ENCODE assay signal across 8 mouse cellular contexts in genomic region chr13:49188219-49188965, GRCm38 (mm10). TPM values are rescaled to one million over a fixed set of nuclear protein-coding genes. Genes with fewer than 3 reads are reported as not detected.
DNase-seq lines count a peak whose midpoint lies in the region; ATAC-seq and TF ChIP-seq lines count a peak whose summit lies in the region.

No protein-coding gene starts in this region.

- no peaks in the 10 kb centered on the region for H3K36me3 ChIP-seq in kidney, embryonic 15.5 days
- no peaks in the 10 kb centered on the region for H3K36me3 ChIP-seq in hindbrain, embryonic 11.5 days (ENCODE audit: control insufficient read depth, insufficient read depth, low read length)
- peaks cover 2% of the 10 kb centered on the region; the same call in 1 of the 2 replicates for H3K36me3 ChIP-seq in macrophage (ENCODE audit: inconsistent target)

- no peak for TF ChIP-seq CTCF in bone marrow, adult 2 months (IDR thresholded peaks at IDR 0.05; ENCODE audit: control insufficient read depth, insufficient read depth, low read length)

- H3K4me3 ChIP-seq in kidney, embryonic 15.5 days (replicated peaks) = peak overlapping the region; percentile 84
- peak overlapping the region; percentile 82 for H3K4me3 ChIP-seq in bone marrow, adult 2 months (replicated peaks; ENCODE audit: control insufficient read depth, low read depth, low read length)
- H3K4me3 ChIP-seq in hindbrain, embryonic 11.5 days (ENCODE audit: low read depth, low read length) = peak overlapping the region; percentile 73
- peak overlapping the region; percentile 68 for H3K4me3 ChIP-seq in macrophage (ENCODE audit: inconsistent target)

- peak overlapping the region; percentile 83 for H3K9ac ChIP-seq in kidney, embryonic 15.5 days
- H3K9ac ChIP-seq in hindbrain, embryonic 11.5 days (ENCODE audit: low read depth, low read length) = peak overlapping the region; percentile 56

- 27% methylated on average over 15 of the region's 15 CpGs for WGBS in kidney, embryonic 15.5 days
- 11% methylated on average over 15 of the region's 15 CpGs for WGBS in bone marrow, adult 2 months
- WGBS in hindbrain, embryonic 11.5 days = 21% methylated on average over 15 of the region's 15 CpGs
- 8% methylated on average over 15 of the region's 15 CpGs for WGBS in macrophage (ENCODE audit: missing documents)

- H3K27me3 ChIP-seq in kidney, embryonic 15.5 days = no peaks in the 10 kb centered on the region
- no peaks in the 10 kb centered on the region for H3K27me3 ChIP-seq in hindbrain, embryonic 11.5 days (ENCODE audit: control insufficient read depth, insufficient read depth, low read length)

- peak overlapping the region; percentile 82; the same call in 1 of the 2 replicates for H3K27ac ChIP-seq in kidney, embryonic 15.5 days
- peak overlapping the region; percentile 84 for H3K27ac ChIP-seq in bone marrow, adult 2 months (ENCODE audit: control insufficient read depth, insufficient read depth, low read depth, low read length, poor library complexity)
- no peak overlapping the region for H3K27ac ChIP-seq in hindbrain, embryonic 11.5 days (ENCODE audit: low read depth, low read length)
- peak overlapping the region; percentile 99 for H3K27ac ChIP-seq in macrophage

- no peaks in the 10 kb centered on the region for H3K9me3 ChIP-seq in kidney, embryonic 15.5 days (replicated peaks)
- H3K9me3 ChIP-seq in hindbrain, embryonic 11.5 days (ENCODE audit: control insufficient read depth, low read length) = no peaks in the 10 kb centered on the region

- no peak for TF ChIP-seq POLR2A in bone marrow, adult 2 months (IDR thresholded peaks at IDR 0.05; ENCODE audit: borderline replicate concordance, control insufficient read depth, low read depth, low read length)

- peak overlapping the region; percentile 97 for H3K4me2 ChIP-seq in kidney, embryonic 15.5 days
- H3K4me2 ChIP-seq in hindbrain, embryonic 11.5 days (replicated peaks; ENCODE audit: low read depth, low read length) = peak overlapping the region; percentile 100

- peak; percentile 7; the same call in 1 of the 2 replicates for ATAC-seq in kidney, embryonic 15.5 days (replicated peaks; ENCODE audit: low FRiP score)
- ATAC-seq in hindbrain, embryonic 11.5 days (ENCODE audit: low FRiP score) = peak; percentile 28
- no peak for ATAC-seq in monocyte, adult 5-6 weeks (replicated peaks; ENCODE audit: insufficient number of reproducible peaks, low FRiP score, low TSS enrichment, poor library complexity, severe bottlenecking)

- DNase-seq in kidney, adult 9 months = no peak
- no peak for DNase-seq in hindbrain, embryonic 11.5 days (ENCODE audit: low spot score)
- no peak for DNase-seq in gastrocnemius, adult 18-20 months (ENCODE audit: low spot score)
- DNase-seq in layer of hippocampus, postnatal 14 days (ENCODE audit: low spot score in 2 of 2) = no peak

- peaks cover 63% of the 10 kb centered on the region for H3K4me1 ChIP-seq in kidney, embryonic 15.5 days
- peaks cover 15% of the 10 kb centered on the region for H3K4me1 ChIP-seq in bone marrow, adult 2 months (ENCODE audit: control insufficient read depth, insufficient read depth, low read length)
- peaks cover 7% of the 10 kb centered on the region for H3K4me1 ChIP-seq in hindbrain, embryonic 11.5 days (replicated peaks; ENCODE audit: control insufficient read depth, insufficient read depth, low read length)

- peaks cover 57% of the 10 kb centered on the region for H3K79me2 ChIP-seq in macrophage (ENCODE audit: inconsistent target)

RNA-seq across cellular contexts. Expression of gene Ninj1, which starts 1.1 kb away (rescaled TPM):
- 57.5 and 59.8 TPM in 2 replicates for polyA plus RNA-seq in kidney, embryonic 15.5 days (2015; fragmentation: Nextera tagmentation; extraction: Ambion mirVana)
- polyA plus RNA-seq in bone marrow, adult 2 months (2011; ENCODE audit: insufficient read depth, insufficient read length, low replicate concordance, missing spikeins) = 21.4 and 36.6 TPM in 2 replicates
- 20.6 and 21.5 TPM in 2 replicates for polyA plus RNA-seq in hindbrain, embryonic 11.5 days (2014; fragmentation: Nextera tagmentation; extraction: Ambion mirVana)
- 100 to 1,000 TPM in 15 of 26 experiments, 10 to 100 TPM in 11; 30.0 to 203 (median 120) TPM for total RNA-seq in macrophage (2018; cell fraction: chromatin; rRNA removed)
- 100 to 1,000 TPM; 384 to 615 (median 485) TPM for total RNA-seq in macrophage (2018; cell fraction: cytosol; rRNA removed)
- total RNA-seq in macrophage (2018; cell fraction: nucleus; rRNA removed) = 100 to 1,000 TPM in 25 of 26 experiments, 10 to 100 TPM in 1; 70.1 to 330 (median 238) TPM
- 275 to 508 TPM (median 332 TPM) in 3 replicates for polyA plus RNA-seq in macrophage (2018)
- total RNA-seq in gastrocnemius, adult 18-20 months (2021) = 10 to 100 TPM; 17.3 to 23.8 TPM
- total RNA-seq in monocyte, adult 5-6 weeks (2017) = 24.6 to 59.1 TPM (median 55.8 TPM) in 3 replicates
- 10 to 100 TPM; 24.4 to 26.4 TPM for total RNA-seq in layer of hippocampus, postnatal 14 days (2021)

RNA-seq across cellular contexts. Expression of gene Card19, which starts 27.4 kb away (rescaled TPM):
- 45.7 and 47.2 TPM in 2 replicates for polyA plus RNA-seq in kidney, embryonic 15.5 days (2015; fragmentation: Nextera tagmentation; extraction: Ambion mirVana)
- 27.5 and 41.1 TPM in 2 replicates for polyA plus RNA-seq in bone marrow, adult 2 months (2011; ENCODE audit: insufficient read depth, insufficient read length, low replicate concordance, missing spikeins)
- 20.3 and 27.4 TPM in 2 replicates for polyA plus RNA-seq in hindbrain, embryonic 11.5 days (2014; fragmentation: Nextera tagmentation; extraction: Ambion mirVana)
- total RNA-seq in macrophage (2018; cell fraction: chromatin; rRNA removed) = 100 to 1,000 TPM in 16 of 26 experiments, 10 to 100 TPM in 10; 39.0 to 263 (median 106) TPM
- total RNA-seq in macrophage (2018; cell fraction: cytosol; rRNA removed) = 100 to 1,000 TPM in 24 of 26 experiments, 10 to 100 TPM in 2; 89.0 to 237 (median 139) TPM
- total RNA-seq in macrophage (2018; cell fraction: nucleus; rRNA removed) = 100 to 1,000 TPM in 13 of 26 experiments, 10 to 100 TPM in 13; 48.7 to 301 (median 97.5) TPM
- polyA plus RNA-seq in macrophage (2018) = 133 to 174 TPM (median 144 TPM) in 3 replicates
- 100 to 1,000 TPM; 124 to 139 TPM for total RNA-seq in gastrocnemius, adult 18-20 months (2021)
- total RNA-seq in monocyte, adult 5-6 weeks (2017) = 27.8 to 56.1 TPM (median 45.9 TPM) in 3 replicates
- total RNA-seq in layer of hippocampus, postnatal 14 days (2021) = 10 to 100 TPM; 17.1 to 18.4 TPM

RNA-seq across cellular contexts. Expression of gene Wnk2, which starts 40.6 kb away (rescaled TPM):
- polyA plus RNA-seq in kidney, embryonic 15.5 days (2015; fragmentation: Nextera tagmentation; extraction: Ambion mirVana) = 1.2 and 1.4 TPM in 2 replicates
- polyA plus RNA-seq in bone marrow, adult 2 months (2011; ENCODE audit: insufficient read depth, insufficient read length, low replicate concordance, missing spikeins) = not detected in 2 replicates
- 8.5 and 11.0 TPM in 2 replicates for polyA plus RNA-seq in hindbrain, embryonic 11.5 days (2014; fragmentation: Nextera tagmentation; extraction: Ambion mirVana)
- 1 to 10 TPM in 14 of 26 experiments, under 1 TPM in 5, not detected in 7; 0.12 to 6.5 (median 3.8) TPM for total RNA-seq in macrophage (2018; cell fraction: chromatin; rRNA removed)
- total RNA-seq in macrophage (2018; cell fraction: cytosol; rRNA removed) = under 1 TPM in 16 of 26 experiments, not detected in 10; under 0.01 to 0.81 (median 0.47) TPM
- 1 to 10 TPM in 11 of 26 experiments, under 1 TPM in 4, not detected in 11; 0.08 to 5.1 (median 1.9) TPM for total RNA-seq in macrophage (2018; cell fraction: nucleus; rRNA removed)
- not detected in 3 replicates for polyA plus RNA-seq in macrophage (2018)
- 10 to 100 TPM; 63.4 to 85.0 TPM for total RNA-seq in gastrocnemius, adult 18-20 months (2021)
- not detected in 3 replicates for total RNA-seq in monocyte, adult 5-6 weeks (2017)
- total RNA-seq in layer of hippocampus, postnatal 14 days (2021) = 10 to 100 TPM; 91.9 to 99.8 TPM
